Mouse (Mus musculus) ES-CJ7 (cell line): ENCODE measurements at regions not wholly inside any gene's neighbourhood (a gene's known extent, or its start where the extent isn't known, plus 50 kb on each side); places are given as distances from the start of the nearest gene placed in this dataset.

ENCODE experiments used
- DNase-seq: peaks from one replicate; pipeline ENCODE4 v3.0.0; 2011; ENCODE audit warnings: low read depth, low spot score

DNA sequence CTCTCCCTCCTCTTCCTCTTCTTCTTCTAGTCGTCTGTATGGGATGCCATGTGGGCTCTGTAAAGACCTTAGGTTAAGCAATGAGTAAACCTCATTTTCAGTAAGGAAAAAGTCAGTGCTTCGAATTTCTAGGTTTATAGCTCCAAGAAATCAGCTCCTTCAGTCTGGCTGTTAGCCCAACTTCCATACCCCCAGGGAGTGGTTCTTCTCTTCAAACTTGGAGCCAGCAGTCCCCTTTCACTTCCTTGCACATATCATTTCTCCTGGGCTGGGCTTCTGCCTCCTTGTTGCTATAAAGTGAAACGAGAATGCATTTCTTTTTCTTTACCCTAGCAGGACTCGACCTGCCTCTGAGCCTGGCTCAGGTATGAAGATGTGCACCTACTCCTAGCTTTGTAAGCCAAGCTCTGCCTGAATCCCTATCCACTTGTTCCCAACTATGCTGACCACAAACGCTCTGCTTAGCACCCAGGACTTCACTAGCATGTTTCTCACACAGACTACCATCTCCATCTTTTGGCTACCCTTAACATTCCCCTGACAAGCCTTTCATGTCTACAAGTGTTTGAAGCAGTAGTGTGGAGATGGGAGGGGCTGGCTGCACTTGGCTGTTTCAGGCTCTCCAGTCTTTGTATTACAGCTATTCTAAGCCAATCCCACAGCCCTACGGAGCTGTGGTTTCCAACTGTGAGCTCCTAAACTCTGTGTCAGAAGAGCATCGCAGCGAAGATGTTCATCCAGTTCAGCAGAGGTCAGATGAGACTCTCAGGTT is 243.8 kb upstream of the Tprg start:
- peak; percentile 65 for DNase-seq

DNA sequence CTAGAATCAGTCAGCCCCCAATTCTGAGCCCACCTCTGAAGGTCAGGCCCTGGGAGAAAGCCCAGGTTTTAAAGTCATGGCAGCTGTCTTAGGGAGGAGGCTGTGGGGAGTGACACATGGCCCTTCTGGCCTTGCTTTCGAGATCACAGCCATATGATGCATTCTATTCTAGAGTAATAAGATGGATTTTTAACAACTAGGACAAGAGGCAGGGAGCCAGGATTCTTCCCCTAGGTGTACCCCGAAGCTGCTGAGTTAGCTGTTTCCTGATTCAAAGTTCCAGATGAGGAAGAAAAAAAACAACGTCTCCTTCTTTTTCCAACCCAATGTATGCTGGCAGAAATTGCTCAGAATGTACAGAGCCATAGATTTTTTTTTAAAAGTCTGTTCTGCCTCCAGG is 242.0 kb upstream of the Tprg start:
- no peak for DNase-seq

DNA sequence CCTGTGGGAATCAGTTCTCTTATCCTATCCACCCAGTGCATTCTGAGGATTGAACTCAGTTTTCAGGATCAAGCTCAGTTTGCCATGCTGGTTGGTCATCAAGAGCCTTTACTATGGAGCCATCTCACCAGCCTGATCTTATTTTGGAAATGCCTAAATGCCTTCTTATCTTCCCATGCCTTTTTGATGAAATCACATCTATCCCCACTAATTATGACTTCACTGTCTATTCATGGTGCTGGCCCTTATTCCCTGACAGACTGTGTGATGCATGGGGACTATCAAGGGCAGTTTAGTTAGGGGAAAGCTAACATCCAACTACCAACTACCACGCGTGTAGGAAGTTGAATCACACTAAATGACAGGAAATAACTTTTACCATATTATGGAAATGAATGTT is 238.9 kb upstream of the Tprg start:
- no peak for DNase-seq

DNA sequence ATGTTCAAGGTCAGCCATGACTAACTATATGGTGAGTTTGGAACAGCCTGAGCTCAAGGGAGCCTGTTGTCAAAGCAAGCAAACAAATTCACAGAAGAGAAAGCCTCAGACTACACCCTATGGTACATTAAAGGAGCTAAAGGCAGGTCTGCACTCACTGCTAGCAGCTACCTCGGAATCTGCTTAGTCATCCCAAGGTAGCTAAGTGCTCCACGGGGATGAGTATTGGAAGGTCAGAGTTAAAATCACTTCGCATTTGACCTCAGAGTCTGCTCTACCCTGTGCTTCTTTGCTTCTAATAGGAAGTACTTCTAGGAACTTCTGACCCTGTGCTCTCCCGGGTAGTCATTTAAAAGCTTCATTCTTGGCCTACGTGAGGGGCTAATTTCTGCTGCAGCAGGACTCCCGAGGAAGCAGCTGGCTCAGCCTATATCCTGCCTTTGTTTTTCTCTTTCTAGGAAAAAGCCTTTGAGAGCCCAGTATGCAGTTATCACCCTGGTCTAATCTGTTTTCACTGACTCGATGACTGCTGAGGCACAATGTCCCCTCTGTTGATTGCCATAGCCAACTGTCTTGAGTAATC is 236.6 kb upstream of the Tprg start:
- DNase-seq: peak; percentile 84

DNA sequence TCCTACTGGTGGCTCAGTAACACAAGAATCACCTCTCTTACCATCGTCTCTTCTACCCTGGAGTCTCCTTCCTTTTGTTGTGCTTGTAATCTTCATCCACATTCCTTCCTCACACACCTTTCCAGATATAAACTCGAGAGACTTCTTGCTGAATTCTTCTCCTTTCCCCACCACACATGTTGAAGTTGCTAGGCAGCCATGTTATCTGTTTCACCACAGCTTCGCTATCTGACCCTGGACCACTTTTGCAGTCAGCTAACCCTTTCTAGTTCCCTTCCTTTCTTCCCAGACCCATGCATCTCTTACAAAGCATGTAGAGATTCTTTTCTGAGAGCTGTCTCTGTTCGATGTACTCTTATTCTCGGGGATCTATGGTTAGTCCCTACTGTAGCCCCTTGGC is 235.6 kb upstream of the Tprg start:
- no peak for DNase-seq

DNA sequence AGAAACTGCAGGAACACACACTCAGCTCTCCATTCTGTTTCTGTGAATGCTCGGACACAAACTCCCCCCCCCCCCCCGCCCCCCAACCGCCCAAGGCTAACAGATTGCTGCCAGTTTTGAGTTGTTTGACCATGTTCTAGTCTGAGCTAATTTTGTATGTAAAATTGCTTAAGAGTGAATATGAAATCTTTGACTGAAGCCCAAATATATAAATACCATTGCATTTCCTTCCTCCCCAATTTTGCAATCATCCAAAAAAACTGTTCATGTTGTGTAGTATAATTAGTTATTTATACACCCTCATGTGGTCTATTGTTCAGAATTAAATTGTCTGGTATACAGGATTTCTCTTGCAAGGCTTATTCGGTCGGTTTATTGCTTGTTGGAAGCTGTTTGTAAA is 234.2 kb upstream of the Tprg start:
- no peak for DNase-seq

DNA sequence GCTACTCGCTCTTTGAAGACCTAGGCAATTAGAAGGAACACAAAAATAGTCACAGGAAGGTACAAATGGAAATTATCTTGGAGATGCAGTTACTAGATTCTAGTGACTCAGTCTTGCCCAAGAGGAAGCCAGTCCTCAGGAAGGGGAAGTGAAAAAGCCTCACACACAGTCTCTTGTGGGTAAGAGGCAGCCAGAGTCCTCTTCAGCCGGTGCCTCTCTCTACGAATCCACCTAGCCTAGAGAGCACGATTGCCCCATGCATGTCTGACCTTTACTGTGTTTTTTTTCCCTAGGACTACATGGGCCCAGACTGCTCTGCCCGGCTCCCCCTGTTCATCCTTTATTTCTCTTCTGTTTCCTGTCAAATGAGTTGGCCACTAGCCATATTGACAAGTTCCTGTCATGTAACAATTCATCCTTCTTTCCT is 233.7 kb upstream of the Tprg start:
- DNase-seq: no peak

DNA sequence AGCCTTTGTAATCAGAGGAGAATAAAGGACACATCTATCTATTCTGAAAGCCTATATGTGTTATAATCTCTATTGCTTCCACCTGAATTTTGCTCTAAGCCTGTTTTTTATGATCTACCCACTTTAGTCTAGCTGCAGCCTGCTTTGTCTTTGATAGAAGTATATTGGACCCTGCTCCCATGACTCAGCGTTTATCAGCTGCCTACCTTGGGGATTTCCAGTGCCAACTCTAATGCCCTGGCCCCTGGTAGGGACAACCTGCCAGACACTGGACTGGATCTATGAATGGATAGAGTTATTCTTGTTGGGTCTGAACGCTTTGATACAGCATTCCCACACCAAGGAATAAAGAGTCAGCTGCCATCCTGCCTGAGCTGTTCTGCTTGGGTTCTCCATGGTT is 232.3 kb upstream of the Tprg start:
- no peak for DNase-seq

DNA sequence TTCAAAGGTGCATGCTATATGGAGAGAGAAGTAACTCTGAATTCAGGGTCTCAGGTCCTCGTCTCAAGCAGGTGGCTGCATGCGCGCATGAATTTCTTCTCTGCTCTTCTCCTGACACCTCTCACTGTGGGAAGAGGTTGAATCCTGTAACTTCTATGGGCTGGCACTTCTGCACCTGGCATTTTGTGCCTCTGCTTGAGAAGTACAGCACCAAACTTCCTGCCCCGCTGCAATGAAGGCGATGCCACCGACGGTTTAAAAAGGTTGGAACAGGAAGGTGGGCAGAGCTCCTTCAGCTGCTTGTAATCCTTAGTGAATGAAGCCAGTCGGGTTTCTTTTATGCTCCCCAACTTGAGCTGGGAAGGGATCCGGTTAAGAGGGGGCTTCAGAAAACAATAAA is 231.2 kb upstream of the Tprg start:
- no peak for DNase-seq

DNA sequence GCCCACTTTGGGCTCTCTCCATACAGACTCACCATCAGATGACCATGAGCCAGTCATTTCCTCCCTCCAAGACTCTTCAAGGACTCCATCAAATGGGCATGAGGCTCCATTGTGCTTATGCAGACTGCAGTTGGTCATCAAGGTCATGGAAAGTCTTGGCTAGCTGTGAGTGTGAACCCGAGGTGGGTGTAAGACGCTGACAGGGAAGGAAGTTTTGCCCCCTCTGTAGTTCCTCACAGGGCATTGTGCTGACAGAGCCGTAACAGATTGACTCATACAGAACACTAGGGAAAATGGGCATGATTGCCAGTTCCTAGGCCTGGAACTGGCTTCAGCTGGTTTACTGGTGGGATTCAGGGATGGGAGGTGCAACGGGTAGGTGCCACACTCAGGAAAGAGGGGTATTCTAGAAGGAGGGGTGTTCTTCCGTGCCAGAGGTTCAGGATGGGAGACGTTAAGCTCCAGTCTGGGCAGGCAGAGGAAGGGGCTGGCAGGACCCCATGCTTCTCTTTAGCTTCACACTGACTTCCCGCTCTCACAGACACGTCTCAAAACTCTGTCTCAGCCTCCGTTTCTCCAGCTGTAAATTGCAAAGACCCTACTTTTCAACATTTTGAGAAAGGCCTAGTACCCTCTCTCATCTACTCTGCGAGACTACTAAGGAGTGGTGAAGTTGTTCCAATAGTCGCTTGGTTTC is 228.4 kb upstream of the Tprg start:
- DNase-seq: peak; percentile 51

DNA sequence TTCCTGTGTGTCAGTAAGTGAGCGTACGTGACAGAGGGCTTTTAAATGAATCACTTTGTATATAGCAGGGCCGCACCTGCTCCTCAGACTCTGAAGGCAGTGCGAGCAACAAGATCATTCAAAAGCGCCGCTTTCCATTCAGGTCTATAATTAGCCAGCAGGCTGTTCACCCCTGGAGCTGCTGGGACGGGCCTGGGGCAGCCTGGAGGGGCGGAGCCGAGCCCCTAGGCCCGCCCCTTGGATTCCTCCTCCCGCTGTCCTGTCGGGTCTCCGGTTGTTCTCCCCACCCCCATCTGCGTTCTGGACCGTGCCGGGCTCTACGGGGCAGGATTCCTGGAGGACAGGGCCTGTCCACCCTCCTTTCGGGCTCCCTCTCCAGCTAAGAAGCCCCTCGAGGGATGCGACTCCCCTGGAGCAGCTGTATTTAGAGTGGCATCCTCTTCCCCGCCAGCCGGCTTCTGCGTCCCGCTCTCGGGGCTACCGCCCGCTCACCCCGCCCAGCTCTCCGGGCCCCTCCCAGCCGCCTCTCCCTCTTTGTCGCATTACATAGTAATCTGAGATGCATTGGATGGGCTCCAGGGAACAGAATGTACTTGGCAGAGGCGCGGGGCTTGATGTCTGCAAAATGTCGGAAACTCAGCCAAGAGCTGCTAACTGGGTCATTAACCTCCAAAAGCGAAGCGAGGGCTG is 227.7 kb upstream of the Tprg start:
- peak; percentile 87 for DNase-seq

DNA sequence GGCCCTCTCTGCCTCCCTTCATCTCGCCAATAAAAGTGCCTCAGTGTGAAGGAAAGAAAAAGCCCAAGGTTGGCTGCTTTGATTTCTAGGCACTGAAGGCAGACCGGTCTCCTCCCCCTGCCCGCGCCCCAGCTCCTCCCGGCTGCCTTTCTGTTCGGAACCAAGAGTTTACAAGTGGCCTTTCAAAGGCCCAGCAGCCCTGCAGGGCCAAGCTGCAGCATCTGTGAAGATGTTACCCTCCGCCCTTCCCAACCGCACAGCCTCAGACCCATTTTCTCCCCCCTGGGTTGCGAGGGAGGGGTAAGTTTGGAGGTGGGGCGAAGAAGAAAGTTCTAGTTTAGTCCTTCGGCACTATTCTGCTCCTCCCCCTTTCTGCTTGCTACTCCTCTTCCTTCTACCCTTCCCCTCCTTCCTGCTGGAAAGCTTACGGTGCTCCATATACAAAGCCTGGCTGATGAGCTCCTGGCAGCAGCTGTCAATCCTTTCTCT is 227.1 kb upstream of the Tprg start:
- DNase-seq: peak; percentile 78

DNA sequence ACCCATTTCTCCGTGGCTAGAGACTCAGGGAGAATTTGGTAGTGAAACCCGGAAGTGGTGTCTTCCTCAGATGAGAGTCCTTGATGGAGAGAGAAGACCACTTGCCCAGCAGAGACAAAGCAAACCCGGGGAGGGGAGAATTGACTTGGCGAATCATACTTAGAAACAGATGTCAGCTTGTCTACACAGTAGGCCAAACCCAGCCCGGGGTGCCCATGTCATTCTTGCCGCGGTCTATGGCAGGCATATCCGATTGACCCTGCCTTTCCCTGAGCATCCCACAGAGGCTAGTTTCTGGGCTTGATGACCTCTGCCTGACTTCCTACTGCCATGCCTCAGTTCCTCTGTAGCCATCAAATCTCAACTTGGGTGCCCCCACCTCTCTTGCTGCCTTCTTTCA is 226.4 kb upstream of the Tprg start:
- no peak for DNase-seq

DNA sequence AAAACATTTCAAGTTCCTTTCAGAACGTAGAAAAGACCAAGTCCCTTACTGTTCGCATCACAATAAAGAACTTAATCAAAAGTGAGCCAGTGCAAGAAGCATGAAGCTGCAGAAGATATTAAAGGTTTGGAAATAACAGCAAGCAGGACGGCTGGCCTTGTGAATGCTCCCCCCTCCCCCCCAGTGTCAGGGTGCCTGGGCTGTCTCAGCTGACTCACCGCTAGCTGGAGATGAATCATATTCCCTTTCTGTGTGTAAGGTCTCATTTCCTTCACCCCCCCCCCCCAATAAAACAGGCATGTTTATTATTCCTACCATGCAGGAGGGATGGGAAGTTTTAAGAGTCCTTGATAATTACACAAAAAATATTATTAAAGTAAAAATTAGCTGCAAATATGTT is 225.0 kb upstream of the Tprg start:
- DNase-seq: no peak

DNA sequence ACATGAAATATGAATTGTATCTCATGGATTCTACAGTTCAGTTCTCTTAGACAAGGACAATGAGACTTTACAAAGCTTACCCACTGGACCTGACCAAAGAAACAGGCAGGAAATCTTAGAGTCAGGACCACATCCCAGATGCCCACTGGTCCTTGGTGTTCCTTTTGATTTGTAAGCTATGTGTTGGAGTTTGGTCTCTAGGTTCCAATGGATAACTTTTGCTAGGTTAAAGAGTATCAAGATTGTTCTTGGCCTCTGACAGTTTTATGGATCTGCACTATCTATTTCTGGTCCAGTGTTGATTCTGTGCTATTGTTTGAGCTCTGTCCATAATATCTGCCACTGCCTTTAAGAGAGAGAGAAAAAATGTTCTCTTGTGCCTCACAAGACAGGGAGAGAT is 222.6 kb upstream of the Tprg start:
- DNase-seq: no peak

DNA sequence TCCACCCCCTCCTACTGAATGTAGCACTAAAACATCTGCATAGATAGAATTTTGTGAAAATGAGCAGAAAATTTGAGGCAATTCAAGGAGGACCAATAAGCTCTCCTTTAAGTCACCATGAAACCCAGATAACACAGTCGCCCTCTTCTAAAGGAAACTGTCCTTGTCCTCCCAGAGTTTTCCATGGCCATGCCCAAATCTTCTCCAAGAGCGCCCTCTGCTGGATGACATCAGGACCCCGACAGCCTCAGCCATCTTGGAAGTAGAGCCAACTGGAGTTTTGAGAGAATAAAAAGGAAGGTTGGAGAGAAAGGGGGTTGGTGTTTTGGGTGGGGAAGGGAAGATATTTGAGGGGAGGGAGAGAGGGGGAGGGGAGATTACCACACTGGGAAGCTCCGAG is 222.1 kb upstream of the Tprg start:
- peak; percentile 88 for DNase-seq

DNA sequence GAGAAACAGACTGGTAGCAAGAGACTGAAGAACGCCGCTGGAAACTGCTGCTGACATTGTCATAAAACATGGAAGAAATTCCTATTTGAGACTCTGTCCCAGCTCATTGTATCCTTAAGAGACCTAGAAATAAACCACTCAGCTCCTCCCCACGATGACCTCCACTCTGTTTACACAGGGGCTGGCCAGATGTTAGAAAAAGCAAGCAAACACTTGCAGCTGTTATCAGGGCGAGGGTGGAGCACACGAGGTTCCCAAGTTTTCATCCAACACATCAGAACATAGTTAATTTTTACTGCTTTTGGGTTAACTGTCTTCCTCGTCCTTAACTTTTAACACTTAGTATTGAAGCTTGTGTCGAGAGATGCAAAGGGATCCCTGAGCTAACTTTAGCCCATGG is 219.8 kb upstream of the Tprg start:
- no peak for DNase-seq

DNA sequence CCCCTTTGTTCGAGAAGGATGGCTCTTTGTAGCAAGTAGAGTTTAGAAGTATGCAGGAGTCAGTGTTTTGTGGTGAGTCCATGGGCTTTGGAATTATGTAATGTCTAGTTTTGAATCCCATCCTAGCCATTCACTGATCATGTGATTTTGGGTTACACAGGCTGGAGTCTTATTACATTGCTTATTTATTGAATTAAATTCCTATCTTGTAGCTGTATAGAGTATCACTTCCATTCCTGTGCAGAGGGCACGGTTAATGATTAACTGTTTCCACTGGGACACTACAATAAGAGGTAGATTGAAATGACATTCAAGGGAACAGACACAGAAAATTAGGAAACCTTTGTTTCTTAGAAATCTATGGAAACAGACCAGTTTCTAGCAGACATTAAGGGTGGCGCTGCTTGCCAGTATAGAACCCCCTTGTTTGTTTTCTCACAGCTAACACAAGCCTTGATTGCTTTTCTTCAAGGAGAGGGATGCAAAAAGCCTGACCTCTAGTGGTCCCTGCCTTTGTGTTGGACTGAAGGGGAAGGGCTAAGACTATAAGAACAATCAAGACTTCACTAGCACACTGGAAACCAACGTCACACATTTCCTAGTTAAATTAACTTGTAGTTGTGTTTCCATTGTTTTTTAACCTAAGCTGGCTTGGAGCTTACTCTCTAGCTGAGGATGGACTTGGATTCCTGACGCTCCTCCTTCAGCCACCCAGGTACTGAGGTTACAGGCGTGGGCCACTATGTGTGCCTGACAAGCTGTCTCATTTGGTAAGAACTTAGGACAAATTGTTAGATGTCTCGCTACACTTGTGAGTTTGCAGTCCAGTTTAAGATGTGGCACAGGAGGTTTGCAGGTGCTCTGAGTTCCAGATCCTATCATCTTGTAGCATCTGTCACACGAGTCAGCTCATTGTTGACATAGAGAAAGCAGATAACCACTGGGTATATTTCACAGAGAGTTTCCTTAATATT is 219.1 kb upstream of the Tprg start:
- peak; percentile 73 for DNase-seq

DNA sequence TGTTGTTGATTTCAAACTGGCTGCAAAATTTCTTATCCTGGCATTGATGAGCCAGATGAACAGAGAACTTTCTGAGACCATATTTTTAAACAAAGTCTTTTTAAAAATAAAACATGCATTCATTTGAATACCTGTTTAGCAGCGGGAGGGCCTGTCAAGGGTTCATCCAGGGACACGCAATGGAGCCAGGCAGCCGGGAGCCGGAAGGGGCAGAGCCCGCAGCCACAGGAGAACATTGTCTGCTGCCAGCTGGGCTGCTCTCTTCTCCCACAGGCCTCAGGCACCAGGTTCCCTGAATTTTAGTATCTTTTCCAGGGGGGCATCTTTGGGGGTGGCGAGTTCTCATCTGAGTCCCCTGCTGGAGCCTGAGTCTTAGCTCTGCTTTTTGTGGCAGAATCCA is 205.8 kb upstream of the Tprg start:
- no peak for DNase-seq

DNA sequence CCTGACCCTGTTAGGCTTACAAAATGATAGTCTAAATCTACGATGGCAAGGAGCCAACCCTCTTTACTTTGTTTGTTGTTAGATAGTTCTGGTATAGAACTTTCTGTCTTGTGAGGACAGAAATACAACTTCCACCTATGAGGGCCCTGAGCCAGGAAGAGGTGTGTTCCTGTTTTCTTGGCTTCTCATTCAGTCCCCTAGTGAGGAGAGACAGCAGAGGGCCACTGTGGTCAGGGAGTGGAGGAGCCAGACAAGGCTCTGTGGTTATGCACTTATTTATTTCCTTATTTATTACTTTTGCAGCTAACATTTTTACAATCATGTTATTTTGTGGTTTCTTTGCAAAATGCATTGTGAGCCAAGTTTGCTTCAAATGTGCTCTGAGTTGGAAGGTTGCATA is 202.9 kb upstream of the Tprg start:
- DNase-seq: no peak
